Mouse (Mus musculus) megakaryocyte, embryonic 14.5 days (primary cell): ENCODE data around the gene Gipc3.

Experiments used
- FLI1 ChIP-seq: IDR thresholded peaks from 2 replicates; pipeline ENCODE4 v1.6.1; 2012; ENCODE audit warnings: low read length, inconsistent platforms, mixed read lengths
- GATA1 ChIP-seq: IDR thresholded peaks from 3 replicates; pipeline ENCODE4 v1.6.1; 2012; ENCODE audit warnings: mixed read lengths, low read length, inconsistent platforms, borderline replicate concordance

DNA sequence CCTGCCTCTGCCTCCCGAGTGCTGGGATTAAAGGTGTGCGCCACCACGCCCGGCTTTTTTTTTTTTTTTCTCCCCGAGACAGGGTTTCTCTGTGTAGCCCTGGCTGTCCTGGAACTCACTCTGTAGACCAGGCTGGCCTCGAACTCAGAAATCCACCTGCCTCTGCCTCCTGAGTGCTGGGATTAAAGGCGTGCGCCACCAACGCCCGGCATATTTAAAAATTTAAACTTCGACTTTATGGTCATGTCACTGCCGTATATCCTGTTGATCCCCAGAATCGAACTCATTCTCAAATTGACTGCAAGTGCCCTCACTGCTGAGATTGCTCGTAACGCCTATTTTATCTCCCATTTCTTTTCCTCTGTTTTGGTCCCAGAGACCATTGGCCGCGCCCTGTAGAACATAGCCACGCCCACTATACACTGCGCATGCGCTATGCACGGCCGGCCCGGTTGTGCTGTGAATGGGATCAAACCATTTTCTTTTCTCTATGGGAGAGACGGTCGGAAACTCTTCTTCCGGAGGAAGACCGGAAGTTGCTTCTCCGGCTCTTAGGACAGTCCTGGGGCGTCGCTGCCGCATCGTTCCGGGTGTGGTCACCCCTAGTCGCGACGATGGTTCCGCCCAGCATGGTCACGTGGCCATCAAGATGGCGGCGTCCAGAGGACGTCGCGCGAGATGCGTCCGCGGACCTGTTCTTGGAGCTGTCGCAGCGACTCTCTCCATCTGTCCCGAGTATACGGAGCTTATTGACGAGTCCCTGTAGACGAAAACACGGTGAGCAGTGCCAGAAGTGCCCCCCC lies 40.9 kb upstream of the Gipc3 start, which contains the start of the genes Dohh and Gm48551:
- peak; percentile 91 for TF ChIP-seq FLI1
- TF ChIP-seq GATA1, result no peak
